Mouse (Mus musculus) forebrain, embryonic 12.5 days (tissue): ENCODE measurements around the gene Gpr4. TPM values are rescaled to one million over a fixed set of nuclear protein-coding genes. Genes with fewer than 3 reads are reported as not detected.

ENCODE experiments used
- ATAC-seq: fragments of 200-750 bp; cut with Nextera tagmentation; 2 replicates; pipeline ENCODE4 v1.8.0; 2017; ENCODE audit warnings: moderate TSS enrichment; ENCODE audit not compliant: low FRiP score
- H3K27ac ChIP-seq: fragments of 300-500 bp; sonication (generic); 2 replicates; pipeline ENCODE4 v1.5.1; 2016; ENCODE audit warnings: mild to moderate bottlenecking
- H3K27me3 ChIP-seq: fragments of 300-500 bp; sonication (generic); 2 replicates; pipeline ENCODE4 v1.6.1; 2016; ENCODE audit warnings: mild to moderate bottlenecking
- H3K36me3 ChIP-seq: fragments of 300-500 bp; sonication (generic); replicated peaks from 2 replicates; pipeline ENCODE4 v1.6.1; 2016; ENCODE audit warnings: mild to moderate bottlenecking
- H3K4me1 ChIP-seq: fragments of 300-500 bp; sonication (generic); 2 replicates; pipeline ENCODE4 v1.6.1; 2016
- H3K4me2 ChIP-seq: fragments of 300-500 bp; sonication (generic); 2 replicates; pipeline ENCODE4 v1.6.1; 2016; ENCODE audit warnings: mild to moderate bottlenecking, moderate library complexity
- H3K4me3 ChIP-seq: fragments of 300-500 bp; sonication (generic); replicated peaks from 2 replicates; pipeline ENCODE4 v1.5.1; 2016; ENCODE audit warnings: mild to moderate bottlenecking
- H3K9ac ChIP-seq: fragments of 300-500 bp; sonication (generic); 2 replicates; pipeline ENCODE4 v1.6.1; 2016; ENCODE audit warnings: mild to moderate bottlenecking
- H3K9me3 ChIP-seq: fragments of 300-500 bp; sonication (generic); 2 replicates; pipeline ENCODE4 v1.6.1; 2016
- WGBS: fragments of 180-500 bp; shearing (Covaris S2); methylation state at CpG from one replicate; pipeline ENCODE4 v1.1.7; 2016; 5-methylcytosine and 5-hydroxymethylcytosine counted together
- polyA plus RNA-seq: library from polyadenylated mRNA; unstranded; fragments of >200 nt; fragmentation: Nextera tagmentation; extraction: Ambion mirVana; gene quantifications from 2 replicates; pipeline ENCODE4 v1.2.1, GENCODE M21; 2016

The Gpr4 gene
- polyA plus RNA-seq, 1 experiment from 2014 or later = 1.6 TPM

DNA sequence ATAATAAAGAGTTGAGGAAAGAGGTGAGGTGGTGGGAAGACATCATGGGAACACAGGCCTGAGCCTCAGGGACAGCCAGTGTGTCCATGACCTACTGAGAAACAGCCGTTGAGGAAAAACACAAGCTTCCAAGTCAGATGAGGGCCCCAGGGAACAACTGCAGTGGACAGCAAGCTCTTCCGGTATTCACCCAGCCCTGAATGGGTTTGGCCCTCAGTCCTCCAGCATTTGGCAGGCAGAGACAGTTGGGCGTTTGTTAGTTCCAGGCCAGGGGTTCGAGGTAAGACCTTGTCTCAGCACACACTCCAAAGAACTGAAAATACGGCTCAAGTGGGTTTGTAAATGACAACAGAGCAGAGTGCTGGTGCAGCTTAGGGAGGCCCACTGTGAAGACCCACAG, 41.1 kb downstream of the Gpr4 start:
- ATAC-seq = no peak
- H3K4me1 ChIP-seq = no peaks in the 10 kb centered on the region
- H3K4me3 ChIP-seq = no peak overlapping the region
- no peaks in the 10 kb centered on the region for H3K27me3 ChIP-seq
- H3K9ac ChIP-seq = no peak overlapping the region
- WGBS = 71% methylated on average over 5 of the region's 5 CpGs
- no peaks in the 10 kb centered on the region for H3K9me3 ChIP-seq
- H3K27ac ChIP-seq = 0 out of 2 replicates have a peak overlapping the region, but pooled peaks have one; percentile 8
- no peak overlapping the region for H3K4me2 ChIP-seq
- peaks cover 31% of the 10 kb centered on the region for H3K36me3 ChIP-seq

DNA sequence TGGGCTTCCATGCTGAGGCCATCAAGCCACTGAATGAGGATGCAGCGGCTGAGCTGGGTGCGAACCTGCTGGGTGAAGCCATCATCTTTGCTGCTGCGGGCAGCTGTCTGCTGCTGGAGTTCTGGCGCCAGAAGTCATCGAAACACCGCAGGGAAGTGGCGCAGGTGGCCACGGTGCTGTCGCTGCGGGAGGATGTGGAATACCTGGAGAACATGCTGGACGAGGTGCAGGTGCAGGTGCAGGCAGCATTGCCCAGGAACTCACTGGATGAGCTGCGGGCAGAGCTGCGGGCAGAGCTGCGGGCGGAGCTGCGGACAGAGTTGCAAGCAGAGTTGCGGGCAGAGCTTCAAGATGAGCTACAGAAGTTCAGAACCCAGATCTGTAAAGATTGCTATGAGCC, 43.1 kb downstream of the Gpr4 start:
- Histone ChIP-seq H3K4me3 (no peak overlapping the region), H3K4me1 (no peaks in the 10 kb centered on the region), H3K4me2 (no peak overlapping the region), H3K27ac (no peak overlapping the region), H3K9ac (no peak overlapping the region), H3K27me3 (no peaks in the 10 kb centered on the region), H3K9me3 (no peaks in the 10 kb centered on the region), H3K36me3 (peaks cover 49% of the 10 kb centered on the region)
- no peak for ATAC-seq
- WGBS = 84% methylated on average over 17 of the region's 17 CpGs

DNA sequence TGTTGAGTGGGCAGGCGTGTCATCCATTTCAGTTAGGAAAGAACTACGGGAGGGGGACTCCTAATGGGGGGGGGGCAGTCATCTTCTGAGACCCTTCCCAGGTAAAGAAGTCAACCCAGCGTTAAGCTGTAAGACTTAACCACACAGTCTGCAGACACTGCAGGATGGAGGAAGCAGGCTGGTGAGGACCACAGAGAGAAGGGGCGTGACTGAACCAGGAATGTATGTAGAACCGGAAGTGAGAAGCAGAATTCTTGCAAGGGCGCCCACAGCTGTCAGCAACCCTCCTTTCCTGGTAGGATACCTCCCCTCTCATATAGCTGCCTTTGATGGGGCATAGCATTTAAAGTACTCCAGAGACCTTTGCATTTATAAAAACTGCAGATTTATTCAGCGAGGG, 44.2 kb downstream of the Gpr4 start:
- Histone ChIP-seq H3K4me1 (no peaks in the 10 kb centered on the region), H3K9ac (no peak overlapping the region), H3K4me3 (no peak overlapping the region), H3K27me3 (no peaks in the 10 kb centered on the region), H3K9me3 (no peaks in the 10 kb centered on the region), H3K36me3 (peaks cover 61% of the 10 kb centered on the region), H3K27ac (no peak overlapping the region), H3K4me2 (no peak overlapping the region)
- 86% methylated on average over 7 of the region's 7 CpGs for WGBS
- no peak for ATAC-seq

DNA sequence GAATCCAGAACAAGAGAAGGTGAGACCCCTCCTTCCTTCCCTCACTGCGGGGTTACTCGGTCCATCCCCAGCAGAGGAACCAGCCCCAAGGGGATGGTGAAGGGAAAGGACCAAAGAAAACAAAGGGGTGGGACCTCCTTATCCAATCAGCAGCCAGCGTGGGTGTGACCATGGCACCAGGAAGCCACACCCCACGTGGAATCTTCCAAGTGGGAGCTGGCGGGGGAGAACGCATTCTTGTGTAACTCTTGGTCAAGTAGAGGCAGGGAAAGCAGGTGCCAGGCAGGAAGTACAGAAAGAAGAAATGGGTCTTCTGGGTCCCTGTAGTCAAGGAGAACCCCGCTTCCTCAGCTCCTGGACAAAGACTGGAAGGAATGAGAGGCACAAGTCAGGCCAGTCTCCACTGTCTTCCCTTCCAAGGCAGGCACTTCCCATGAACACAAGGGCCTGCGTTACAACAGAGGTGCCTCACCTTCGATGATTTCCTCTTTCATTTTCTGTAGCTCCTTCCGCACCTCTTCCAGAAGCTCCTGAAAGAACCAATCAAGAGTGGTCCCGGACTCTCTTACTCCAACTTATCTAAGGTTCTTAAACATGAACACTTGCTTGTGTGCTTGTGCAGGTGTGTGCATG, 45.2 kb downstream of the Gpr4 start:
- no peaks in the 10 kb centered on the region for H3K4me1 ChIP-seq
- no peak overlapping the region for H3K9ac ChIP-seq
- no peak overlapping the region for H3K27ac ChIP-seq
- H3K27me3 ChIP-seq = no peaks in the 10 kb centered on the region
- peak; percentile 84 for ATAC-seq
- no peak overlapping the region for H3K4me2 ChIP-seq
- peaks cover 70% of the 10 kb centered on the region for H3K36me3 ChIP-seq
- no peak overlapping the region for H3K4me3 ChIP-seq
- no peaks in the 10 kb centered on the region for H3K9me3 ChIP-seq
- WGBS = 33% methylated on average over 11 of the region's 11 CpGs

DNA sequence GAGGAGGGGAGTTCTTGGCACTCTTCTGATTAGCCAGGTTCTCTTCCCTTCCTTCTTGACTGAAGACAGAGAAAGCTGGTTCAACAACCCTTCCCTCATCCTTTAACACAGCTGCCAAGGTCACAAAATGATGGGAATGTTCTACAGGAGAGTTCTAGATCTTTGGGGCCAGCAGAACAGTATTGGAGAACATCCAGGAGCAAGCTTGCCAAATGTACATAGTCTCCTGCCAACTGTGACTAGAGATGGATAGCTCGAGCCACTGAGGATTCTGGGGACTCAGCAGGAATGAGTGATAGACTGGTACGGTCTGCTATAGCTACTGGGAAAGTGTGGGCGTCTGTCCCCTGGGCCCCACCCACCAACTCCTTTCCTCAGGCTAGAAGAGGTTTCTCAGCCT, 46.0 kb downstream of the Gpr4 start:
- no peaks in the 10 kb centered on the region for H3K4me1 ChIP-seq
- 92% methylated on average over 3 of the region's 3 CpGs for WGBS
- no peak for ATAC-seq
- no peaks in the 10 kb centered on the region for H3K9me3 ChIP-seq
- H3K4me3 ChIP-seq = no peak overlapping the region
- no peak overlapping the region for H3K9ac ChIP-seq
- no peaks in the 10 kb centered on the region for H3K27me3 ChIP-seq
- no peak overlapping the region for H3K27ac ChIP-seq
- H3K4me2 ChIP-seq = no peak overlapping the region
- peaks cover 78% of the 10 kb centered on the region for H3K36me3 ChIP-seq

DNA sequence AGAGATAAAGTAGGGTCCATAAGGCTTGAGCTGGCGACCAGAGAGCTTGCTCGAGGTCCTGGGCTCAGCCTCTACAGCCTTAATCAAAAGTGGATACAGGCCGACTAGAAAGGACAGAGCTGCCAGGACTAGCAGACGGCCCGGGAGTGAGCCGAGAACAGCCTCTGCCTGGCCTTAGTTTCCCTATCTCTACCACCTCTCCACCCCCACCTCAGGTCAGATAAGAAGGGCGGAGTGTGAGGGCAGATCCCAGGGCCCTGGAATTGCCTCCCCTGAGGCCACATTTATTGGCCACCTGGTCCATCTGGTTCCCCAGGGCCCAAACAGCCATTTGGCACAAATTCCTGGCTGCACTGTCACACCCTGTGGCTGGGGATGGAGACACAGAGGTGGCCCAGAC, 52.8 kb downstream of the Gpr4 start:
- Histone ChIP-seq H3K36me3 (peaks cover 48% of the 10 kb centered on the region), H3K4me3 (no peak overlapping the region), H3K9ac (no peak overlapping the region), H3K27me3 (no peaks in the 10 kb centered on the region), H3K4me2 (no peak overlapping the region), H3K4me1 (peaks cover 14% of the 10 kb centered on the region), H3K27ac (no peak overlapping the region), H3K9me3 (no peaks in the 10 kb centered on the region)
- ATAC-seq = no peak
- 90% methylated on average over 7 of the region's 7 CpGs for WGBS

DNA sequence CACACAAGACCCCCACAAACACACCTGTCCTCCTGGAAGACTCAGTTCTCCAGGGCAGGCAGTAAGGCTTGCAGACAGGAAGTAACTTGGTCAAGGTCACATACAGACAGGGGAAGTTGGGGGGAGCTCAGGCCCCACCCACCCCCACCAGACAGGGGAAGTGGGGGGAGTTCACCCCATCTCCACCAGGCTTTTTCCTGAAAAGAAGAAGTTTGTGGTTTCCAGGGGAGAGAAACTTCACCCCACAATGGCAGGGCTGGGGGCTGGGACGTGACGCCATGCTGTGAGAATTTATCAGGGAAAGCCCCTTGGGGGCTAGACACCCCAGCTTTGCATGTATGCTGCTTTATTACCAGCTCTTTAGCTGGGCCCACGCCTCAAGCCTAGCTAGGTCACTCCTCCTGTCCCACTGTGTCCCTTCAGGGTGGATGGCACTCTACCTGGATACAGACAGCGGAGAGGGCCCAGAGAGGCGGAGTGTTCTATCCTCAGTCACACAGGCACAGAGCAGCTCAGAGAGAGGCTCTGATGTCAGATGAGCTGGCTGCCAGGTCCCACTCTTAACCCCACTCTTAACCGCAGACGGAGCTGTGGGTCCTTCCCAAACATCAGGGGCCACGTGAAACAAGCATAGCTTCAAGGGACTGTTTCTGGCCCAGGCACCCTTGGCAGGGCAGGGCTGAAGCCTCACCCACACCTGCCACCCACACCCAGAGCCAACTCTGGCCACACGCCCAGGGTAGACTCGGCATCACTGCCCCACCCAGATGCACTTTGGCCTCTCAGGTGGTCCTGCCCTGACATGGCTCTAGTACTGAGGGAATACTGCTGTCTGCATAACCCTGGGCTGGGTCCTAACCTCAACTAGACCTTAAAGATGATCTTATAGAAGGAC, 53.8 kb downstream of the Gpr4 start:
- 88% methylated on average over 10 of the region's 10 CpGs for WGBS
- Histone ChIP-seq H3K4me3 (no peak overlapping the region), H3K36me3 (peaks cover 38% of the 10 kb centered on the region)

DNA sequence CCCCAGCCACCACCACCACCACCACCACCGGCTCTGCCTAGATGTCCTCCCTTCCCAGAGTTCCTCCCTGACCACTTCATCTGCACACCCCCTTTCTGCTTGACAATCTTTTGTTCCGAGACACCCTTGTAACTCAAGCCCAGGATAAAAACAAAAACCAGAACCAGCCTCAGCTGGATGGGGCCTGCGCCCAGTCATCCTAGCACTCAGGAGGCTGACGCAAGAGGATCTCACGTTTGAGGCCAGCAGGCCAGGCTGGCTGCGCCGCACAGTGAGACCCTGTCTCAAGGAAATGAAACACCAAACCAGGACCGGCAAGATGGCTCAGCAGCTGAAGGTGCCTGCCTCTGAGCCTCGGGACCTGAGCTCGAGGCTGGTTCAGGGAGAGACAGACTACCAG, 54.7 kb downstream of the Gpr4 start:
- peaks cover 29% of the 10 kb centered on the region for H3K36me3 ChIP-seq
- no peak overlapping the region; the same call in 1 of the 2 replicates for H3K9ac ChIP-seq
- no peaks in the 10 kb centered on the region for H3K27me3 ChIP-seq

More for the DNA sequence above, 53.8 kb downstream of the Gpr4 start:
- no peak overlapping the region for H3K4me2 ChIP-seq
- peaks cover 24% of the 10 kb centered on the region for H3K4me1 ChIP-seq
- no peaks in the 10 kb centered on the region for H3K9me3 ChIP-seq
- no peaks in the 10 kb centered on the region for H3K27me3 ChIP-seq
- H3K9ac ChIP-seq = no peak overlapping the region
- H3K27ac ChIP-seq = no peak overlapping the region
- ATAC-seq = no peak

DNA sequence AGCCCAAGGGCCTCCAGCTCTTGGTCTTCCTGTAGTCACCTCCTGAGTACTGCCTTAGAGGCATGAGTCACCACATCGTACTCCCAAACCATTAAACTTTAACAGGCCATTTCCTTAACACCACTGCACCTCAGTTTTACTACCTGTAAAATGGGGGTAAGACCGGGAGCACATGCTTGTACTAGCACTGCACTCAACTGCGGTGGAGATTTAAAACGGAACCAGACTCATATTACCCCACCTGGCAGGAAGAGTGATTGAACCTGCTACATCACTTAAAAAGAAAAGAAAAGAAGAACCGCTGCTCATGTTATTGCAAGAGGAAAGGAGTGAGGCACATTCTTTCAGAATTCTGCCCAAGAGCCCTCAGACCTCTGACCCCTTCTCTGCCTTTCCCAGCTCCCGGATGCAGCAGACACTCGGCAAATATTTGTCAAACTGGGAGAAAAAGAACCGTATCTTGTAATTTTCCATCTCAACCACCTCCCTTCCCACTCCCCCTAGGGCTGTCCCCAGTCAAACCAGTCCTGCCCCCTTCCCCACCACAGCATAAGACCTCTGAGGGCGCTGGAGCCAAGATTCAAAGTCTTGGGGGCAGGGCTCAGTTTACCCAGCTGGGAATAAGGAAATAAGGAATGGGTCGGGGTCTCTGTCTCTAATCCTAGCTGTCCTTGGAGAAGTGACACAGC, 56.8 kb downstream of the Gpr4 start:
- 57% methylated on average over 10 of the region's 10 CpGs for WGBS
- Histone ChIP-seq H3K27me3 (0 out of 2 replicates have a peak, but pooled peaks cover under 1% of the 10 kb centered on the region), H3K4me2 (peak overlapping the region; percentile 95), H3K9me3 (no peaks in the 10 kb centered on the region), H3K9ac (peak overlapping the region; percentile 54), H3K27ac (peak overlapping the region; percentile 6), H3K4me1 (peaks cover 28% of the 10 kb centered on the region), H3K36me3 (peaks cover 10% of the 10 kb centered on the region), H3K4me3 (peak overlapping the region; percentile 99)
- ATAC-seq = no peak

More for the DNA sequence above, 54.7 kb downstream of the Gpr4 start:
- H3K4me2 ChIP-seq = no peak overlapping the region
- WGBS = 81% methylated on average over 10 of the region's 10 CpGs
- H3K27ac ChIP-seq = no peak overlapping the region
- H3K4me1 ChIP-seq = peaks cover 25% of the 10 kb centered on the region
- no peak overlapping the region for H3K4me3 ChIP-seq
- no peak for ATAC-seq
- no peaks in the 10 kb centered on the region for H3K9me3 ChIP-seq

DNA sequence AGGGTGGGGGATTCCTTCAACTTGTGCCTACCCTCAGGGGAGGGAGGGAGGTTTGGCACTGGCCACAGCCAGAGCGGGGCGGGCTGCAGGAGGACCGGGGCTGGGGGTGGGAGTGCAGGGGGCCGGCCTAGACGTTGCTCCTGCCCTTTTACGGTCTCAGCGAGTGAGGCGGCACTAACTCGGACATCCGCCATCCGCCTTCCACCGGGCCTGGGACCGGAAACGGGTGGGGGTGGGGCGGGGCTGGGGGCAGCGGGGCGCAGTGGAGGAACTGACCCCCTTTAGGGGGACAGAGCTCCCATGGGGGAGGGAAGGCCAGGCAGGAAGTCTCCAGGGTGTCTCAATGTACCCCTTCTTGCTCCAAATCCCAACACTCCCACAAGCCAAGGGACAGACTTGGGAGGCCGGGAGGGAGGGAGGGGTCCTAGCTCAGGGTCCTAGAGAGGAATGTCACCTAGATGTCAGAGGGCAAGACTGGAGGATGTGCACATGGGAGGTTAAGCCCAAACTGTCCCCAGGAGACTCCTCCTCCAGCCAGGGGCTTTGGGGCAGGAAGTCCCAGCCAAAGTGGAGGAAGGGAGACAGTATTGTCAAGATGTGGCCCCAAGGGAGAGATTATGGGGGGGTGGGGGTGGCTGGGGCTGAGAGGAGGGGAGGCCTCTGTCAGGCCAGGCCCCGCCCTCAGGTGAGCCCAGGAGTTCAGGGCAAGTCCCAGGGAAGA, 57.5 kb downstream of the Gpr4 start:
- Histone ChIP-seq H3K4me1 (peaks cover 28% of the 10 kb centered on the region), H3K27ac (peak overlapping the region; percentile 6)

DNA sequence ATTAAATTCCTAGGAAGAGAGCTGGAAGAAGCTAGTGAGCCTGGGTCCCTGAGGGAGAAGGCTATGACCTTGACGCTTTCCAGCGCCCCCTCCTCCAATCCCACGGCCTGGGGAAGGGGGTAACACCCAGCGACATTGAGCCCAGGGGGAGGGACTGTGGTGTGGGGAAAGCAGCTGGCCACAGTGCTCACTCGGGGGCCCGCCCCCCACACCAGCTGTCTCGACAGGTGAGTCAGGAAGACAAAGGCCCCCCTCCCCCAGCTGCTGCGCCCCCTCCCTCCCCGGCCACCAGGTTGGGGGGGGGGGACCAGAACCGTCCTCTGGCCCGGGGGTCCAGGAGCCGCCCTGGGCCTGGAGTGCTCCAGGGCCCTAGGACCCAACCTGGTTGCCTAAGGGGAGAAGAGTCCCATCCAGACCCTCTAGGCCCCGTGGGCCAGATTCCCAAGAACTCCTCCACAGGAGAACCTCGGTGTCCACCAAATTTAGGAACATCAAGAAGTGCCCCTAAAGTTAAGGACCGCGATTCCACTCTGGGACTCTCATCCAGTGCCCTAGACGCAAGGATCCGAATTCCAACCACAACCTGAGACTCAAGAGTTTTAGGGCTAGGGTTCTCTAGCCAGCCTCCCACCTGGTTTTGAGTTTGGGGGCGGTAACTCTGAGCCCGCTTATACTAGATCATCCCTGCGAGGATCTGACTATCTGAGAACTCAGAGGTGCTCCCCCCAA, 58.3 kb downstream of the Gpr4 start:
- Histone ChIP-seq H3K4me3 (peak overlapping the region; percentile 99), H3K36me3 (no peaks in the 10 kb centered on the region), H3K27ac (peak overlapping the region; percentile 87; the same call in 1 of the 2 replicates), H3K9ac (peak overlapping the region; percentile 88), H3K27me3 (0 out of 2 replicates have a peak, but pooled peaks cover 3% of the 10 kb centered on the region), H3K9me3 (no peaks in the 10 kb centered on the region), H3K4me2 (peak overlapping the region; percentile 95), H3K4me1 (peaks cover 28% of the 10 kb centered on the region)
- no peak for ATAC-seq
- under 1% methylated on average over 20 of the region's 21 CpGs for WGBS

More for the DNA sequence above, 57.5 kb downstream of the Gpr4 start:
- no peaks in the 10 kb centered on the region for H3K9me3 ChIP-seq
- 3% methylated on average over 18 of the region's 19 CpGs for WGBS
- ATAC-seq = no peak
- peak overlapping the region; percentile 95 for H3K4me2 ChIP-seq
- H3K4me3 ChIP-seq = peak overlapping the region; percentile 99
- H3K9ac ChIP-seq = peak overlapping the region; percentile 54
- H3K36me3 ChIP-seq = peaks cover 2% of the 10 kb centered on the region
- H3K27me3 ChIP-seq = 0 out of 2 replicates have a peak, but pooled peaks cover 3% of the 10 kb centered on the region
